Mouse (Mus musculus) CH12.LX (cell line): Measurements from ENCODE around the gene Lrif1. TPM values are rescaled to one million over a fixed set of nuclear protein-coding genes. Genes with fewer than 3 reads are reported as not detected.
A peak's percentile ranks its signal among the peaks of the same experiment; 100 is the strongest.

Experiments
- DNase-seq: peaks from one replicate; pipeline ENCODE4 v3.0.0-alpha.2; 2013; ENCODE audit errors: extremely low read depth
- H3K27ac ChIP-seq: 2 replicates; pipeline ENCODE4 v1.5.1; 2012; ENCODE audit warnings: low read depth, mild to moderate bottlenecking, control low read depth, moderate library complexity; ENCODE audit not compliant: insufficient read depth
- H3K27me3 ChIP-seq: replicated peaks from 2 replicates; pipeline ENCODE3; 2012; ENCODE audit warnings: inconsistent platforms
- H3K36me3 ChIP-seq, 2 experiments: replicated peaks in 1 of 2; 2 replicates each; pipeline versions ENCODE3 to v1.6.1; 2012; ENCODE audit warnings: inconsistent platforms in 1 of 2, low read length in 1 of 2, mild to moderate bottlenecking in 1 of 2, mixed read lengths in 1 of 2, moderate library complexity in 1 of 2; ENCODE audit not compliant: control insufficient read depth in 1 of 2, insufficient read depth in 1 of 2
- H3K4me1 ChIP-seq, 2 experiments: 2 replicates each; pipeline ENCODE4 v1.6.1; 2012; ENCODE audit warnings: inconsistent platforms in 1 of 2, moderate library complexity in 1 of 2; ENCODE audit not compliant: insufficient read depth in 2 of 2, control insufficient read depth in 1 of 2
- H3K4me2 ChIP-seq: 2 replicates; pipeline ENCODE4 v1.6.1; 2012; ENCODE audit warnings: low read depth, mild to moderate bottlenecking, control low read depth; ENCODE audit not compliant: poor library complexity, insufficient read depth, severe bottlenecking
- H3K4me3 ChIP-seq, 3 experiments: fragments of 150-350 bp in 1 of 3; sonication (generic) in 1 of 3; replicated peaks in 1 of 3; 2 replicates each; pipeline versions ENCODE3 to v1.5.1; 2011 to 2012; ENCODE audit warnings: low read depth in 2 of 3, low read length in 2 of 3, mild to moderate bottlenecking in 2 of 3, moderate library complexity in 2 of 3, control low read depth in 1 of 3, improper control_type of control experiment in 1 of 3, inconsistent platforms in 1 of 3, mixed read lengths in 1 of 3; ENCODE audit not compliant: poor library complexity in 1 of 3
- H3K79me2 ChIP-seq: replicated peaks from 2 replicates; pipeline ENCODE4 v1.6.1; 2012; ENCODE audit warnings: mild to moderate bottlenecking, moderate library complexity; ENCODE audit not compliant: control insufficient read depth, poor library complexity, insufficient read depth, severe bottlenecking; ENCODE audit errors: extremely low read depth
- H3K9ac ChIP-seq: 2 replicates; pipeline ENCODE4 v1.6.1; 2012; ENCODE audit warnings: low read depth, mild to moderate bottlenecking, control low read depth, moderate library complexity; ENCODE audit not compliant: insufficient read depth
- H3K9me3 ChIP-seq: replicated peaks from 2 replicates; pipeline ENCODE3; 2012; ENCODE audit warnings: low read length, inconsistent platforms, mixed read lengths
- BHLHE40 ChIP-seq: IDR thresholded peaks from 2 replicates; pipeline ENCODE4 v1.6.1; 2011; ENCODE audit warnings: mild to moderate bottlenecking, low read depth, low read length, improper control_type of control experiment
- CHD1 ChIP-seq: IDR thresholded peaks from 2 replicates; pipeline ENCODE4 v1.6.1; 2012; ENCODE audit warnings: low read depth, low read length, improper control_type of control experiment, inconsistent platforms
- CHD2 ChIP-seq: IDR thresholded peaks from 2 replicates; pipeline ENCODE4 v1.6.1; 2011; ENCODE audit warnings: low read length, improper control_type of control experiment
- CTCF ChIP-seq, 2 experiments: IDR thresholded peaks in 1 of 2; conservative IDR thresholded peaks in 1 of 2; 2 replicates each; pipeline ENCODE4 v1.5.1; 2011 to 2012; ENCODE audit warnings: low read depth in 2 of 2, low read length in 2 of 2, improper control_type of control experiment in 1 of 2, inconsistent platforms in 1 of 2, mild to moderate bottlenecking in 1 of 2, moderate library complexity in 1 of 2
- E2F4 ChIP-seq: IDR thresholded peaks from 2 replicates; pipeline ENCODE4 v1.6.1; 2011; ENCODE audit warnings: low read depth, low read length, improper control_type of control experiment; ENCODE audit not compliant: insufficient replicate concordance
- ELF1 ChIP-seq: IDR thresholded peaks from 2 replicates; pipeline ENCODE4 v1.6.1; 2014; ENCODE audit warnings: low read depth, mild to moderate bottlenecking, inconsistent platforms, low read length, improper control_type of control experiment
- EP300 ChIP-seq: IDR thresholded peaks from 2 replicates; pipeline ENCODE4 v1.6.1; 2011; ENCODE audit warnings: low read length, improper control_type of control experiment
- ETS1 ChIP-seq: conservative IDR thresholded peaks from 2 replicates; pipeline ENCODE4 v1.6.1; 2012; ENCODE audit warnings: low read depth, mild to moderate bottlenecking, inconsistent platforms, low read length, improper control_type of control experiment, moderate library complexity
- GABPA ChIP-seq: IDR thresholded peaks from 2 replicates; pipeline ENCODE4 v1.6.1; 2012; ENCODE audit warnings: low read depth, low read length, improper control_type of control experiment, inconsistent platforms; ENCODE audit not compliant: insufficient replicate concordance
- HCFC1 ChIP-seq: IDR thresholded peaks from 2 replicates; pipeline ENCODE4 v1.6.1; 2012; ENCODE audit warnings: low read depth, mild to moderate bottlenecking, inconsistent platforms, low read length, improper control_type of control experiment
- JUND ChIP-seq: conservative IDR thresholded peaks from 2 replicates; pipeline ENCODE4 v1.6.1; 2011; ENCODE audit warnings: low read depth, low read length, improper control_type of control experiment
- MAFK ChIP-seq: IDR thresholded peaks from 2 replicates; pipeline ENCODE4 v1.6.1; 2011; ENCODE audit warnings: low read length, improper control_type of control experiment; ENCODE audit not compliant: insufficient replicate concordance
- MAZ ChIP-seq: IDR thresholded peaks from 2 replicates; pipeline ENCODE4 v1.6.1; 2012; ENCODE audit warnings: low read depth, mild to moderate bottlenecking, inconsistent platforms, low read length, improper control_type of control experiment, moderate library complexity
- MXI1 ChIP-seq: IDR thresholded peaks from 2 replicates; pipeline ENCODE4 v1.6.1; 2011; ENCODE audit warnings: mild to moderate bottlenecking, low read depth, low read length, improper control_type of control experiment
- NELFE ChIP-seq: IDR thresholded peaks from 2 replicates; pipeline ENCODE4 v1.6.1; 2011; ENCODE audit warnings: low read depth, low read length, improper control_type of control experiment
- NRF1 ChIP-seq: IDR thresholded peaks from 2 replicates; pipeline ENCODE4 v1.6.1; 2014; ENCODE audit warnings: low read depth, mild to moderate bottlenecking, inconsistent platforms, low read length, improper control_type of control experiment, moderate library complexity
- PAX5 ChIP-seq: IDR thresholded peaks from 2 replicates; pipeline ENCODE4 v1.6.1; 2012; ENCODE audit warnings: low read length, inconsistent platforms, mixed read lengths
- POLR2A ChIP-seq: IDR thresholded peaks from 2 replicates; pipeline ENCODE4 v1.6.1; 2011; ENCODE audit warnings: low read depth, mild to moderate bottlenecking, improper control_type of control experiment, low read length
- POLR2AphosphoS2 ChIP-seq: IDR thresholded peaks from 2 replicates; pipeline ENCODE4 v1.6.1; 2011; ENCODE audit warnings: low read depth, low read length, improper control_type of control experiment
- RAD21 ChIP-seq: IDR thresholded peaks from 2 replicates; pipeline ENCODE4 v1.6.1; 2011; ENCODE audit warnings: low read depth, mild to moderate bottlenecking, low read length, improper control_type of control experiment, moderate library complexity
- RCOR1 ChIP-seq: conservative IDR thresholded peaks from 2 replicates; pipeline ENCODE4 v1.6.1; 2012; ENCODE audit warnings: low read depth, mild to moderate bottlenecking, inconsistent platforms, low read length, improper control_type of control experiment
- SIN3A ChIP-seq: IDR thresholded peaks from 2 replicates; pipeline ENCODE4 v1.6.1; 2012; ENCODE audit warnings: low read length, improper control_type of control experiment, inconsistent platforms
- SMC3 ChIP-seq: IDR thresholded peaks from 2 replicates; pipeline ENCODE4 v1.6.1; 2011; ENCODE audit warnings: low read depth, low read length, improper control_type of control experiment
- TBP ChIP-seq: conservative IDR thresholded peaks from 2 replicates; pipeline ENCODE4 v1.6.1; 2011; ENCODE audit warnings: low read depth, low read length, improper control_type of control experiment
- TCF12 ChIP-seq: IDR thresholded peaks from 2 replicates; pipeline ENCODE4 v1.6.1; 2014; ENCODE audit warnings: low read depth, mild to moderate bottlenecking, inconsistent platforms, low read length, improper control_type of control experiment
- UBTF ChIP-seq: IDR thresholded peaks from 2 replicates; pipeline ENCODE4 v1.6.1; 2012; ENCODE audit warnings: low read depth, mild to moderate bottlenecking, inconsistent platforms, low read length, improper control_type of control experiment, moderate library complexity
- USF2 ChIP-seq: conservative IDR thresholded peaks from 2 replicates; pipeline ENCODE4 v1.6.1; 2011; ENCODE audit warnings: low read depth, low read length, improper control_type of control experiment
- ZC3H11A ChIP-seq: IDR thresholded peaks from 2 replicates; pipeline ENCODE4 v1.6.1; 2012; ENCODE audit warnings: low read depth, mild to moderate bottlenecking, inconsistent platforms, low read length, improper control_type of control experiment
- ZMIZ1 ChIP-seq: IDR thresholded peaks from 2 replicates; pipeline ENCODE4 v1.6.1; 2012; ENCODE audit warnings: low read depth, mild to moderate bottlenecking, inconsistent platforms, low read length, improper control_type of control experiment
- ZNF384 ChIP-seq: IDR thresholded peaks from 2 replicates; pipeline ENCODE4 v1.6.1; 2012; ENCODE audit warnings: low read depth, low read length, improper control_type of control experiment, inconsistent platforms
- dilution Hi-C: fragments of 300-500 bp; cut with MboI; formaldehyde crosslinking; loops from 2 replicates; pipeline ENCODE4 v1.14.3; 2020; ENCODE audit warnings: low sequenced_read_pairs; ENCODE audit not compliant: extremely low pct_unique_long_range_greater_than_20kb, extremely low pct_ligation_motif_present
- in situ Hi-C: fragments of 300-500 bp; cut with MboI; formaldehyde crosslinking; loops from 3 replicates; pipeline ENCODE4 v1.14.3; 2019; ENCODE audit warnings: low sequenced_read_pairs, low pct_ligation_motif_present, low pct_unique_long_range_greater_than_20kb, mixed read lengths
- polyA plus RNA-seq: library from polyadenylated mRNA; unstranded; fragments of >175 nt; gene quantifications from 2 replicates; pipeline ENCODE4 v1.2.1, GENCODE M21; 2012; ENCODE audit warnings: low read depth; ENCODE audit not compliant: insufficient read length
- total RNA-seq, 2 experiments: library from RNA; depleted of rRNA; stranded (reverse); fragments of 300-350 nt in 1 of 2; fragments of >200 nt in 1 of 2; gene quantifications; 2 replicates each; pipeline ENCODE4 v1.2.3; 2012 to 2014

Lrif1 gene
- total and polyA plus RNA-seq, 3 experiments = 11.5 to 38.1 (median 30.4) TPM

DNA sequence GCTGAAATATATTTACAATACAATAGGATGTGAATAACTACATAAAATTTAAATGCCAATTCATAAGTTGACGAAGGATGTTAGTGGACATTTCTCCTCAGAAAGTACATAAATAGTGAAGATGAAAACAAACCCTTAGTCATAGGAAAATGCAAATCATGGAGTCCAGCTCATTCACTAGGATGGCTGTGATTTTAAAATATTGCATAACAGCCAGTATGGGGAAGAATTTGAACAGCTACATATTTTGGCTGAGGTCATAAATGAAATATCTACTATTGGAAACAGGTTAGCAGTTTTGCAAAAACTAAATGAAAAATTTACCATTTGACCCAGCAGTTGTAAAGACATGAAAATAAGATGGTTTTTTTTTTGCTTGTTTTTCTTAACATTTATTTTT lies 594 bp downstream of the Lrif1 start:
- H3K36me3 ChIP-seq = peaks cover 0 to 4% of the 10 kb centered on the region in 2 experiments
- H3K9ac ChIP-seq = peak overlapping the region; percentile 91
- H3K4me2 ChIP-seq = peak overlapping the region; percentile 44; the same call in 1 of the 2 replicates
- TF ChIP-seq SIN3A = no peak
- TF ChIP-seq CHD2 = no peak
- no peak for TF ChIP-seq SMC3
- TF ChIP-seq JUND = no peak
- no peak for TF ChIP-seq TBP
- no peak for TF ChIP-seq MXI1
- TF ChIP-seq ZMIZ1 = no peak
- TF ChIP-seq UBTF = no peak
- TF ChIP-seq MAZ = no peak
- TF ChIP-seq NELFE = no peak
- dilution Hi-C loops = no loop called here
- 0 out of 2 replicates have a peak, but pooled peaks cover 2% of the 10 kb centered on the region for H3K79me2 ChIP-seq
- peak overlapping the region; percentile 66 to 86 (median 72) for H3K4me3 ChIP-seq
- peak; percentile 19 for DNase-seq
- H3K27me3 ChIP-seq = no peaks in the 10 kb centered on the region
- H3K9me3 ChIP-seq = no peaks in the 10 kb centered on the region
- no peak overlapping the region for H3K27ac ChIP-seq
- in situ Hi-C loops = no loop called here
- H3K4me1 ChIP-seq = peaks cover 4 to 10% of the 10 kb centered on the region in 2 experiments; a peak in 3 of 4 replicates

DNA sequence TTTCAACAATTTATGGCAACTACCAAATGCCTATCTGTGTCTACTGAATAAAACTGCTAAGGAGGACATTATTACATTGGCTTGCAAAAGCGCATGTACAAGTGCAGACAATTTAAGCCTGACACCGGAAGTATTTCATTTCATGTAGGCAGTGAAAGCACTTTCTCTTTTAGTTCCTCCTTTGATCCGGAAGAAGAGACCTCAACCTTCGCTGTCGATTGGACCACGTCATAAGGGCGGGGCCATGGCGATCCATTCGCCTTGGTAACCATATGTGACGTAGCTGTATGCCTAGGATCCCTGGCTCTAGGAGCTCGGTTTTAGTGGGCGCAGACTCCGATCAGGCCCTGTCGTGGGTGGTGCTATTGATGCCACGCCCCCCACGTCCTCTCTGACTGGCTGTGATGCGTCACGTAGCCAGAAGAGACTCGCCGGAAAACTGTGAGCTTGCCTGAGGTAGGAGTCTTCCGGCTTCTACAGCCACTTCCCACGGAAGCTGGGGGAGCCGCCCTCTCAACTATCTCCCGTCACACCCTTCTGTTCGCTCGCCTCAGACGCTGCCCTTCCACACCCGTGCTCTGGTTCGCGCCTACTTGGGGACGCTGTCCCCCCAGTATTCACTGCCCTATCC lies 36.7 kb downstream of the Lrif1 start:
- Histone ChIP-seq H3K36me3 (no peaks in the 10 kb centered on the region), H3K4me2 (no peak overlapping the region), H3K79me2 (peaks cover 2% of the 10 kb centered on the region; the same call in 1 of the 2 replicates), H3K9ac (peak overlapping the region; percentile 91), H3K9me3 (no peaks in the 10 kb centered on the region), H3K4me1 (peaks cover 0 to 8% of the 10 kb centered on the region in 2 experiments; a peak in 1 of 4 replicates), H3K4me3 (peak overlapping the region; percentile 68 to 84 (median 78)), H3K27ac (peak overlapping the region; percentile 92), H3K27me3 (no peaks in the 10 kb centered on the region)
- dilution Hi-C loops = no loop called here
- in situ Hi-C loops = no loop called here
- DNase-seq = peak; percentile 100
- peak; percentile 97 for TF ChIP-seq CHD2
- 0 out of 2 replicates have a peak, but pooled peaks have one; percentile 56 for TF ChIP-seq CHD1
- TF ChIP-seq CTCF (conservative IDR thresholded peaks at IDR 0.05 in 1 of 2, IDR thresholded peaks at IDR 0.05 in 1 of 2; ENCODE audit: low read depth in 2 of 2, low read length in 2 of 2) = no peak
- peak; percentile 72 for TF ChIP-seq ETS1
- 0 out of 2 replicates have a peak, but pooled peaks have one; percentile 18 for TF ChIP-seq ZNF384
- TF ChIP-seq SMC3 = no peak
- 0 out of 2 replicates have a peak, but pooled peaks have one; percentile 22 for TF ChIP-seq JUND
- peak; percentile 61; the same call in 1 of the 2 replicates for TF ChIP-seq NELFE
- TF ChIP-seq RCOR1 = no peak
- peak; percentile 89 for TF ChIP-seq HCFC1
- no peak for TF ChIP-seq MXI1
- TF ChIP-seq EP300 = no peak
- no peak for TF ChIP-seq USF2
- no peak for TF ChIP-seq PAX5
- no peak for TF ChIP-seq MAZ
- TF ChIP-seq ZC3H11A = no peak
- TF ChIP-seq TCF12 = peak; percentile 49
- no peak for TF ChIP-seq RAD21
- no peak; the same call in 1 of the 2 replicates for TF ChIP-seq GABPA
- TF ChIP-seq ZMIZ1 = no peak
- no peak; the same call in 1 of the 2 replicates for TF ChIP-seq BHLHE40
- TF ChIP-seq POLR2AphosphoS2 = no peak
- peak; percentile 82 for TF ChIP-seq POLR2A
- peak; percentile 41; the same call in 1 of the 2 replicates for TF ChIP-seq MAFK
- TF ChIP-seq NRF1 = peak; percentile 74
- TF ChIP-seq TBP = peak; percentile 91
- 0 out of 2 replicates have a peak, but pooled peaks have one; percentile 66 for TF ChIP-seq E2F4
- TF ChIP-seq ELF1 = peak; percentile 89
